ENCODE assay signal across 8 mouse cellular contexts in the genomic region with DNA sequence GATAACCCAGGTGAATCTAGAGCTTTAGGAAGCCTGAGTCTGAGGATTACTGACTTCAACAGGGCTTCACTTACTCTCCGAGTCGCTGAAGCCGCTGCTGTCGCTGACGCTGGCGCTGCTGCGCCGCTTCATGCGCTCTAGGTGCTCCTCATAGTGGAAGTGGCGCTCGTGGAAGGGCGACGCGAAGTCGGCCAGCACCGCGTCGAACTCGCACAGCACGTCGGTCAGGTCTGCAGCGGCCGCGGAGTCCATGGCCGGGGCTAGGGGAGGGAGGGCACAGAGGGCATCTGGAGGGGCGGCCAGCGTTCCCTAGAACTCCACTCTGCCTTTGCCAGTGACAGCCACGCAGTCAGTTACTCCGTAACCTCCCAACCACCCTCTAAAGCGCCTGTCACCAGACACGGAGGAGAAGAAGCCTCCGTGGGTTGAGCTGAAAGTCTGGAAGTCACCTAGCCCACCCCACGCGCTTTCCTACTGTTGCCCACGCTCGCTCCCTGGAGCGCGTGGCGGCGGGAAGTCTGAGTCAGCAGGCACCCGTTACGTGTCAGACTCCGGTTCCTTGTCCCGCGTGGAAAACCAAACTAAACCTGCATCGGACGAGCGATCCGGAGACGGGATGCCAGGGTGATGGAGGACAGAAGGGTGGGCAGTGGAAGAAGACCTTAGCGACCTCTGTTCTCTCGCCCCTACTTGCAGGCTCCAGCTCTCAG. TPM values are rescaled to one million over a fixed set of nuclear protein-coding genes. Genes with fewer than 3 reads are reported as not detected.
DNase-seq lines count a peak whose midpoint lies in the region; ATAC-seq and TF ChIP-seq lines count a peak whose summit lies in the region.

No protein-coding gene starts in this region.

- TF ChIP-seq EP300 in liver, embryonic 14.5 days (IDR thresholded peaks at IDR 0.05; ENCODE audit: low read depth) = no peak

- H3K27me3 ChIP-seq in embryonic facial prominence, embryonic 15.5 days = no peaks in the 10 kb centered on the region; the same call in 1 of the 2 replicates
- H3K27me3 ChIP-seq in liver, embryonic 14.5 days (ENCODE audit: control insufficient read depth, insufficient read depth, low read length) = no peaks in the 10 kb centered on the region
- 0 out of 2 replicates have a peak, but pooled peaks cover 9% of the 10 kb centered on the region for H3K27me3 ChIP-seq in neural tube, embryonic 14.5 days (ENCODE audit: control insufficient read depth, insufficient read depth, low read length)

- H3K9me3 ChIP-seq in embryonic facial prominence, embryonic 15.5 days (replicated peaks) = no peaks in the 10 kb centered on the region
- no peaks in the 10 kb centered on the region for H3K9me3 ChIP-seq in liver, embryonic 14.5 days (ENCODE audit: control insufficient read depth, low read length)
- H3K9me3 ChIP-seq in neural tube, embryonic 14.5 days (ENCODE audit: control insufficient read depth, low read length) = no peaks in the 10 kb centered on the region

- peak overlapping the region; percentile 50 for H3K4me3 ChIP-seq in embryonic facial prominence, embryonic 15.5 days (replicated peaks)
- peak overlapping the region; percentile 78 for H3K4me3 ChIP-seq in liver, embryonic 14.5 days (ENCODE audit: insufficient read depth in 1 of 2, low read depth in 2 of 2, low read length in 2 of 2)
- peak overlapping the region; percentile 42 for H3K4me3 ChIP-seq in neural tube, embryonic 14.5 days (ENCODE audit: low read depth, low read length)

- peak overlapping the region; percentile 46 for H3K9ac ChIP-seq in embryonic facial prominence, embryonic 15.5 days
- peak overlapping the region; percentile 95 for H3K9ac ChIP-seq in liver, embryonic 14.5 days (replicated peaks)
- peak overlapping the region; percentile 60 for H3K9ac ChIP-seq in neural tube, embryonic 14.5 days (replicated peaks; ENCODE audit: low read depth, low read length)

- no peak for ATAC-seq in embryonic facial prominence, embryonic 15.5 days (ENCODE audit: insufficient number of reproducible peaks, low FRiP score, low TSS enrichment, low read depth)
- peak; percentile 6 for ATAC-seq in liver, embryonic 14.5 days (ENCODE audit: insufficient read depth)
- ATAC-seq in neural tube, embryonic 14.5 days (ENCODE audit: low read depth) = peak; percentile 48

- peak overlapping the region; percentile 95 for H3K4me2 ChIP-seq in embryonic facial prominence, embryonic 15.5 days (replicated peaks)
- H3K4me2 ChIP-seq in liver, embryonic 14.5 days (ENCODE audit: low read depth) = peak overlapping the region; percentile 91
- H3K4me2 ChIP-seq in neural tube, embryonic 14.5 days (ENCODE audit: low read depth, low read length) = peak overlapping the region; percentile 98

- H3K27ac ChIP-seq in embryonic facial prominence, embryonic 15.5 days (replicated peaks) = 0 out of 2 replicates have a peak overlapping the region, but pooled peaks have one; percentile 0
- peak overlapping the region; percentile 78 for H3K27ac ChIP-seq in liver, embryonic 14.5 days
- H3K27ac ChIP-seq in neural tube, embryonic 14.5 days (ENCODE audit: low read depth, low read length) = no peak overlapping the region

- DNase-seq in layer of hippocampus, adult 11-12 months (ENCODE audit: low spot score) = peak; percentile 23
- no peak for DNase-seq in layer of hippocampus, adult 8-10 months (ENCODE audit: low spot score in 2 of 2)
- peak; percentile 19 for DNase-seq in ZHBTc4 (ENCODE audit: low read depth, low spot score)
- DNase-seq in induced T-regulatory cell, adult 2 months (ENCODE audit: low read depth) = peak; percentile 74
- no peak for DNase-seq in liver, embryonic 14.5 days (ENCODE audit: low read depth in 3 of 3, low spot score in 3 of 3)
- no peak for DNase-seq in ovary, postnatal 14 days (ENCODE audit: low spot score)

- under 1% methylated on average over 52 of the region's 52 CpGs for WGBS in embryonic facial prominence, embryonic 15.5 days
- WGBS in liver, embryonic 14.5 days (ENCODE audit: insufficient replicate concordance) = 2% methylated on average over 52 of the region's 52 CpGs
- WGBS in neural tube, embryonic 14.5 days = under 1% methylated on average over 52 of the region's 52 CpGs

- TF ChIP-seq CTCF in liver, embryonic 14.5 days (IDR thresholded peaks at IDR 0.05; ENCODE audit: low read depth) = no peak

- H3K4me1 ChIP-seq in embryonic facial prominence, embryonic 15.5 days = peaks cover 19% of the 10 kb centered on the region
- H3K4me1 ChIP-seq in liver, embryonic 14.5 days (replicated peaks; ENCODE audit: control insufficient read depth in 2 of 2, insufficient read depth in 2 of 2, low read length in 1 of 2) = peaks cover 46 to 61% of the 10 kb centered on the region in 2 experiments
- H3K4me1 ChIP-seq in neural tube, embryonic 14.5 days (ENCODE audit: control insufficient read depth, insufficient read depth, low read length) = no peaks in the 10 kb centered on the region

- H3K36me3 ChIP-seq in embryonic facial prominence, embryonic 15.5 days = no peaks in the 10 kb centered on the region
- peaks cover 26% of the 10 kb centered on the region for H3K36me3 ChIP-seq in liver, embryonic 14.5 days (replicated peaks; ENCODE audit: control insufficient read depth, insufficient read depth, low read depth)
- no peaks in the 10 kb centered on the region for H3K36me3 ChIP-seq in neural tube, embryonic 14.5 days (ENCODE audit: control insufficient read depth, insufficient read depth, low read length)

RNA-seq across cellular contexts. Expression of a gene that starts 0.6 kb away (rescaled TPM):
- total RNA-seq in layer of hippocampus, adult 8-10 months (2022) = 10 to 100 TPM; 32.3 to 39.8 (median 33.4) TPM
- polyA plus RNA-seq in embryonic facial prominence, embryonic 15.5 days (2015; fragmentation: Nextera tagmentation; extraction: Ambion mirVana) = 56.0 and 63.9 TPM in 2 replicates
- 226 and 293 TPM in 2 replicates for polyA plus RNA-seq in liver, embryonic 14.5 days (2012; rRNA removed)
- polyA plus RNA-seq in liver, embryonic 14.5 days (2014; fragmentation: Nextera tagmentation; extraction: Ambion mirVana) = 357 and 375 TPM in 2 replicates
- 23.0 and 39.9 TPM in 2 replicates for polyA plus RNA-seq in neural tube, embryonic 14.5 days (2014; fragmentation: Nextera tagmentation; extraction: Ambion mirVana)

RNA-seq across cellular contexts. Expression of a gene that starts 53.6 kb away (rescaled TPM):
- total RNA-seq in layer of hippocampus, adult 8-10 months (2022) = not detected
- not detected in 2 replicates for polyA plus RNA-seq in embryonic facial prominence, embryonic 15.5 days (2015; fragmentation: Nextera tagmentation; extraction: Ambion mirVana)
- polyA plus RNA-seq in liver, embryonic 14.5 days (2012; rRNA removed) = not detected in 2 replicates
- not detected in 2 replicates for polyA plus RNA-seq in liver, embryonic 14.5 days (2014; fragmentation: Nextera tagmentation; extraction: Ambion mirVana)
- not detected in 2 replicates for polyA plus RNA-seq in neural tube, embryonic 14.5 days (2014; fragmentation: Nextera tagmentation; extraction: Ambion mirVana)

Comparison
In these comparisons a context has a peak if more than half of its experiments do, and no peak if none do; other contexts are left out.
1. DNase-seq: peak in layer of hippocampus, adult 11-12 months (single experiment), ZHBTc4 (single experiment) and induced T-regulatory cell, adult 2 months (single experiment); none in layer of hippocampus, adult 8-10 months (0 of 2), liver, embryonic 14.5 days (0 of 3) and ovary, postnatal 14 days (single experiment).
2. Peak in every context shown above with its lines, with median percentiles within 50 percentile points of each other: H3K4me2 ChIP-seq, H3K4me3 ChIP-seq and H3K9ac ChIP-seq.